Mouse (Mus musculus) heart, adult 11 months (tissue): ENCODE results near the gene Tex48.

Experiments
- DNase-seq: peaks from one replicate; pipeline ENCODE4 v3.0.0; 2022

The Tex48 gene

DNA sequence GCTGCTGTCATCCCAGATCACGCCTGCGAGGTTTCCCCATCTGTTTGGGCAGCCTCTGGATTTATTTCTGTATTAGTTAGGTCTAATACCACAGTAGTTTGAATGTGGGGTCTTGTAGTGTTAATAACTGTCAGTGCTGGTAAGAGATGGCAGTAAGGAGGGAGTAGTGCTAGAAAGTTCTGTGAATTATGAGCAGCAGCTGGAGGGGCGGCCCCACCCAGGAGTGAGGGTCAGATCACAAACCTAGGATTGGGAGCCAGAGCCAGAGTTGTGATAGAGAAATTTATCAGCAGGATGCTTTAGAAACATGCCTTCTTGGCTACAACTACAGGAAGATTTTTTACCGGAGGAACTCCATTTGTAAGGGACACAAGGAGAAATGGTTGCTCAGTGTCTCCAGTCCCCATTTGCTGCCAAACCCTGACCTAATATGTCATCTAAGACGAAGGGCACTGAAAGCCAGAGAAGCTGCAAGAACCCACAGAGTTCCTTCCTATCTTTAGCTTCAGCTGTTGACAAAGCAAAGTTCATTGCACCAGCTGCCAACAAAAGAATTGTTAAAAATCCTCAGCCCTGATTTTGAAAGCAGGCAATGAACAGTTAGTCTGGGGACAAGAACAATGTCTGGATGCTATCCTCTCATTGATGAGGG is 27.6 kb downstream of the Tex48 start:
- DNase-seq = peak; percentile 94

DNA sequence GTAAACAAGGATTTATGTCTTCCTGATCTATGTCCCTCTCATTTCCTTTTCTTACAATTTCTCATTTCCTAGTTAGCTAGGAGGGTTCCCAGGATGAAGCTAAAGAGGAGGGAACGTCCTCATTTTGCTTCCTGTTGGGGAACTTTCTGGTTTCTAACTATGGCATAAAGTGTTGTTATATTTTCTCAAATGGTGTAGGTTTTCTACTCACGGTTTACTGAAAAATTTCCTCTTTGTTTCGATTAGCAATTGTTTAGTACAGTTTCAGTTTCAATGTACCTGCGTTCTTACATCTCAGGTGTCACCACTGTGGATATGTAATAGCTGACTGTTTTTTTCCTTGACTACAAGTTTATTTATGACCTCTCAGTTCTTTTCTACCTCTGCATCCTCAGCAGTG is 31.7 kb downstream of the Tex48 start:
- peak; percentile 0 for DNase-seq

- peak; percentile 62 for DNase-seq
These were observed 32.2 kb downstream of the Tex48 start for GRCm38 (mm10) chr4:63589987-63590386.

DNA sequence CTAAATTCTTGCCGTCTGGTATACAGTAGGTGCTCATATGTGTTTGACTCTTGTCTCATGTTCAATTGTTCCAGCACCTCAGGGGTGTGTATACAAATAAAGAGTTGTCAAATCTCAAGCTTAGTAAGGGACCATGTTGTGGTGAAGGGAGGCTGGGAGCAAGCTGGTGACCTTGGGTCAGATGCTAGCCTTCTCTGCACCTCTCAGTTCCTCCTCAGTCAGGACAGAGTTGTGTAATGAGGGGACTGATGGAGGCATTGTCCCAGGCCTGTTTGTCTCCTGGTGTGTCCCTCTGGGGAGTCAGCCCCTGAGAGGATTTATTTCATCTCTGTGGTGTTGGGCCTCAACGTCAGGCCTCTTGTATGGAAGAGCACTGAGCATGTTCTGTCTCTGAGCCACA is 36.0 kb downstream of the Tex48 start:
- no peak for DNase-seq

DNA sequence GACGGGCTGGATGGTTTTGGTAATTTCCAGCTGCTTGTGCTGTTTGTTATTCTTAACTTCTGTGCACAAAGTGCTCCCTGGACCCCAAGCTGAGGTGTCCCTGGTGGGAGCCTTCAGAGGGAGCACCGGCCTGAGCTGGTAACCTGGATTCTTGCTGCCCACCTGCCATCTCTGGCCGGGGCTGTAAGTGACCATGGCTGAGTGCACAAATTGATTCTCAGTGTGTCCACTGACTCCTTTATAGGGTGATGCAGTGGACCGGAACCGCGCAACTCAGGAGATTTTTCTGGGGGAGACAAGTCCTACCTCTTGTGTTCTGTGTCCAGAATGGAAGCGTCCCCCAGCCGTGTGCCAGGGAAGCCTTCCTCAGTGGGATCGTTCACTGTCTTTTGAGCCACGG is 37.0 kb downstream of the Tex48 start:
- no peak for DNase-seq

DNA sequence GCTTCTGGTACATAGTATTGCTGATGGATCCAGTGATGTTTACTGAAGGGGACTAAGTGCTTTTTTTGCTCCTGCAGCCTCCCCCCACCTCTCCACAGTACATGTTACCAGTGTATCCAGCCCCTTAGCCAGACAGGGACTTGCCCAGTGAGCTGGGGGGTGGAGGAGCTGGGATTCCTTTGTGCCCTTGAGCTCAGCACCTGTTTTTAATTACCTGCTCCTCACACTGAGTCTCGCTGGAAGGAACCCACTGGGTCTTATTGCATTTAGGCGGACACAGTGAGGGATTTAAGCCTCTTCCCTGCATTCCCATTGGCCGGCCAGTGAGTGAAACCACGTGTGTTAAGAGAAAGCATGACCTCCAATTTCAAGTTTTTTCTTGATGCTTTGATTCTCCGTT is 39.6 kb downstream of the Tex48 start:
- no peak for DNase-seq

- DNase-seq = no peak
These were observed 42.1 kb downstream of the Tex48 start for GRCm38 (mm10) chr4:63580078-63580477.

- DNase-seq = no peak
These were observed 42.6 kb downstream of the Tex48 start for GRCm38 (mm10) chr4:63579649-63580048.

GRCm38 (mm10) chr4:63572621-63573020 is 49.6 kb downstream of the Tex48 start:
- DNase-seq = no peak

DNA sequence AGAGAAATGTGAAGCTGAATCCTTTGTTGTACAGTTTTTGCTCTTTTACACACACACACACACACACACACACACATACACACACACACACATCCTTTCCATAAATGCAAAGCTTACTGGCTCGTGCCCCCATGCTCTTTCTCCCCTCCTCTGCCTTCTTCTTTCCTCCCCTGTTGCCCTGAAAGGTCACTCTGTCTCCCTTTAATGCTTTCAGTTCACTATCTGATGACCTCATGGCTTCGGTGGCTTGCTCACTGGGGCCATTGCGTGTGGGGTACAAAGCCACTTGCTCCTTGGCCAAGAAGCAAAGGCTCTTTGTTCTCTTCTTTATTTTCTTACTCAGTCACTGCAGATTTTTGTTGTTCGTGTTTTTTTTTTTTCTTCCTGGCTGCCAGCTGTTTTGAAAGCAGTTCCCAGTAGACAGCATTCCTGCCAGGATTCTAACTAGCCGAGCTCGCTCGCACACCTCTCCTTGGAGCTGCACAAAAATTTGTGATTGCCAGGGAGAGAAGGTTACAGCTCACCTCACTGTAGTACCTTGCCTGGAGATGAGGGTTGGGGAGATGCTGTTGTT is 51.9 kb downstream of the Tex48 start:
- DNase-seq = no peak

DNA sequence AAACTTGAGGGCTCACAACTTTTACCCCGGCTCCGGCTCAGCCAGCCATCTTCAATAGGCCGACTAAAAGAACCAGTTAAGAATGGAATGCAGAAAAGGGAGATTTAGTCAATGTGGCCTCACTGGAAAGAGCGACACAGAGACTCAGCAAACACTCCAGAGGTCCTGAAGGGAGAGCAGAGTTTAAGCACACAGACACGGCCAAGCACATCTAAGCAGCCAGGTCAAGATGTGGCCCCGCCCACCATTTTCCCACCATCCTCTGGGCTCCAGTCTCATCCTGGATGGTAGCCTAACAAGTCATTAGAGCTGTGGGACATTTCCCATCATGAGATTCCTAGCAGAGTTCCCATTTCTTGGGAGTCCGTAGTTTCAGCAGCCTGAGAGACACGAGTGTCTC is 52.9 kb downstream of the Tex48 start:
- DNase-seq = no peak

DNA sequence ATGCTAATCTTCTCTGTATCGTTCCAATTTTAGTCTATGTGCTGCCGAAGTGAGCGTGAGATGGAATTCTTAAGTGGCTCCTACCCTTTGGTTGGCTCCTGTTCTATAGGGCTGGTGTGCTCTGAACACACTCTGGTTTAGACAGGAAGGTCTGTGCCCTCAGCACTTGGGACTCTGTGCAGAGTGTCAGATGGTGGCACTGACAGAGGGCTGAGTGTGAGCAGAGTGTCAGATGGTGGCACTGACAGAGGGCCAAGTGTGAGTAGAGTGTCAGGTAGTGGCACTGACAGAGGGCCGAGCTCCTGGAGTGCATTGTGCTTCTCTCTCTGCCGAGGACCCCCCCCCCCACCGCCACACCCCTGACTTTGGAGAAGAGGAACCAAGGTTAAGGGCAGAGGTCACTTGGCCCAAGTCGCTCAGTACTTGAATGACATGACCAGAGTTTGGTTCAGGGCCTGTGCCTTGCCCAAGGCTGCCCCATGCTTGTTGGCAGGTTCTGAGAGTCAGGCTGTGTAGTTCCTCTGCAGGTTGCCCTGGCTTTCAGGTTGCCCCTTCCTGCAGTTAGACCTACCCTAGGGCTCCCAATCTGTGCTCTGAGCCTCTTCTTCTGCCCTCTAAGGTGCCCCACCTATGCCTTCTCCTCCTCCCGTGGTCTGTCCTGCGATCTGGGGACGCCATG is 54.4 kb downstream of the Tex48 start:
- DNase-seq = peak; percentile 88

DNA sequence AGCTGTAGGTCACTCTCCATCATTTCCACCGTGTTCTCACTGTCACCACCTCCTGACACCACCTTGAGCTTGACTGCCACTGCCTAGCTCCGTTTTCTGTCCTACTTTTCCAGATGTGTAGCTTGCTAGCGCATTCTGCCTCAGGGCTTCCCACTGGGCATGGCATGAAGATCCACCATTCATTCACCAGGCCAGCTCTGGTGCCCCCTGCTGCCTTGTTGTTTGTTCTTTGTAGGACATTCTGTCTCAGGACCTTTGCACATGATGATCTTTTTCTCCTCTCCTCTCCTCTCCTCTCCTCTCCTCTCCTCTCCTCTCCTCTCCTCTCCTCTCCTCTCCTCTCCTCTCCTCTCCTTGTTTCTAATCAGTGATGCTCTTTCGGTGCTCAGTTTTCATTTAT is 59.5 kb downstream of the Tex48 start:
- no peak for DNase-seq

- DNase-seq = peak; percentile 93
These were observed 60.2 kb downstream of the Tex48 start for GRCm38 (mm10) chr4:63561861-63562675.

DNA sequence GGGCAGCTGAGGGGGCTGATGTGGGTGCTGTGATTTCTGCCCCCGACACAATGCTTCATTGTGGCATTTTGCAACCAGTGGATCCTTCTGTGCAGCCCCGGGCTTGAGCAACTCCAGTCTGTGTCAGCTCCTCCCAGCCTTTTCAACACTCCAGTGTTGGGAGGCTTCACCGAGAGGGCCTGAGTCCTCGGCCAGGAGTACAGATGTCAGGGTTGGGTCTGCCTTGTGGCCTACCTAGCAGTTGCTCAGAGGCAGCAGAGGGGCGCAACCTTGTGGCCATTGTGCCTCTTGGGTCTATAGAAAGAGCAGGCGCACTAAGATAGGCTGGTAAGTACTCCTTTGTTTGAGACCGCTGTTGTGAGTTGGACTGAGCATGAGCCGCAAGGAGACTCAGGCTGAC is 62.1 kb downstream of the Tex48 start:
- peak; percentile 95 for DNase-seq

- DNase-seq = peak; percentile 93
These were observed 63.0 kb downstream of the Tex48 start for GRCm38 (mm10) chr4:63559127-63559697.

- peak; percentile 99 for DNase-seq
These were observed 63.7 kb downstream of the Tex48 start, which contains the start of gene Tmem268 for GRCm38 (mm10) chr4:63558407-63559081. Gene Tmem268 (plus strand): TSS chr4:63558781.

- DNase-seq = peak; percentile 92
These were observed 64.8 kb downstream of the Tex48 start for GRCm38 (mm10) chr4:63557124-63558059.
